Mouse (Mus musculus) bone marrow macrophage, adult 2 months (primary cell): ENCODE measurements at regions not wholly inside any gene's neighbourhood (a gene's known extent, or its start where the extent isn't known, plus 50 kb on each side); places are given as distances from the start of the nearest gene placed in this dataset.

Experiments used
- H3K27ac ChIP-seq: 2 replicates; pipeline ENCODE4 v1.5.1; 2012; ENCODE audit warnings: low read depth, low read length; ENCODE audit not compliant: insufficient read depth
- H3K4me1 ChIP-seq: 2 replicates; pipeline ENCODE4 v1.6.1; 2012; ENCODE audit warnings: low read length; ENCODE audit not compliant: control insufficient read depth, insufficient read depth
- H3K4me3 ChIP-seq: 2 replicates; pipeline ENCODE4 v1.5.1; 2012; ENCODE audit warnings: mild to moderate bottlenecking, low read length, moderate library complexity; ENCODE audit not compliant: insufficient read depth
- CTCF ChIP-seq: IDR thresholded peaks from 2 replicates; pipeline ENCODE4 v1.5.1; 2012; ENCODE audit warnings: low read depth, mild to moderate bottlenecking, low read length, moderate library complexity
- POLR2A ChIP-seq: IDR thresholded peaks from 2 replicates; pipeline ENCODE4 v1.6.1; 2012; ENCODE audit warnings: mild to moderate bottlenecking, low read depth, low read length, borderline replicate concordance

GRCm38 (mm10) chr1:73374531-73375375 is 359.0 kb upstream of the Tnp1 start:
- no peaks in the 10 kb centered on the region for H3K4me1 ChIP-seq
- TF ChIP-seq POLR2A: no peak
- TF ChIP-seq CTCF: no peak
- H3K27ac ChIP-seq: no peak overlapping the region
- H3K4me3 ChIP-seq: no peak overlapping the region

- H3K4me1 ChIP-seq: no peaks in the 10 kb centered on the region
- no peak overlapping the region for H3K4me3 ChIP-seq
- TF ChIP-seq POLR2A (no peak), CTCF (no peak)
- H3K27ac ChIP-seq: no peak overlapping the region
Measured at GRCm38 (mm10) chr1:73368222-73368621, 352.5 kb upstream of the Tnp1 start.

- Histone ChIP-seq H3K4me3 (no peak overlapping the region), H3K4me1 (no peaks in the 10 kb centered on the region), H3K27ac (no peak overlapping the region)
- TF ChIP-seq POLR2A (no peak), CTCF (no peak)
Measured at GRCm38 (mm10) chr1:73365842-73366241, 350.1 kb upstream of the Tnp1 start.

GRCm38 (mm10) chr1:73364300-73364683 is 348.6 kb upstream of the Tnp1 start:
- no peak for TF ChIP-seq POLR2A
- no peak for TF ChIP-seq CTCF
- no peak overlapping the region for H3K4me3 ChIP-seq
- no peaks in the 10 kb centered on the region for H3K4me1 ChIP-seq
- no peak overlapping the region for H3K27ac ChIP-seq

- Histone ChIP-seq H3K4me3 (no peak overlapping the region), H3K4me1 (no peaks in the 10 kb centered on the region), H3K27ac (no peak overlapping the region)
- TF ChIP-seq CTCF: no peak
- no peak for TF ChIP-seq POLR2A
Measured at GRCm38 (mm10) chr1:73363549-73364299, 348.0 kb upstream of the Tnp1 start.

GRCm38 (mm10) chr1:73362122-73362521 is 346.4 kb upstream of the Tnp1 start:
- H3K4me3 ChIP-seq: no peak overlapping the region
- H3K4me1 ChIP-seq: no peaks in the 10 kb centered on the region
- no peak overlapping the region for H3K27ac ChIP-seq
- no peak for TF ChIP-seq POLR2A
- TF ChIP-seq CTCF: no peak

- no peak overlapping the region for H3K4me3 ChIP-seq
- no peak for TF ChIP-seq POLR2A
- TF ChIP-seq CTCF: no peak
- H3K4me1 ChIP-seq: no peaks in the 10 kb centered on the region
- H3K27ac ChIP-seq: no peak overlapping the region
Measured at GRCm38 (mm10) chr1:73361300-73361699, 345.6 kb upstream of the Tnp1 start.

- Histone ChIP-seq H3K4me1 (no peaks in the 10 kb centered on the region), H3K4me3 (no peak overlapping the region), H3K27ac (no peak overlapping the region)
- no peak for TF ChIP-seq CTCF
- TF ChIP-seq POLR2A: no peak
Measured at GRCm38 (mm10) chr1:73354447-73354846, 338.7 kb upstream of the Tnp1 start.

- no peak for TF ChIP-seq CTCF
- TF ChIP-seq POLR2A: no peak
- Histone ChIP-seq H3K4me3 (no peak overlapping the region), H3K4me1 (no peaks in the 10 kb centered on the region), H3K27ac (no peak overlapping the region)
Measured at GRCm38 (mm10) chr1:73348476-73348875, 332.8 kb upstream of the Tnp1 start.

GRCm38 (mm10) chr1:73344587-73344986 is 328.9 kb upstream of the Tnp1 start:
- H3K27ac ChIP-seq: no peak overlapping the region
- no peaks in the 10 kb centered on the region for H3K4me1 ChIP-seq
- H3K4me3 ChIP-seq: no peak overlapping the region
- TF ChIP-seq CTCF (no peak), POLR2A (no peak)
